Mouse (Mus musculus): ENCODE results near the gene Msn. TPM values are rescaled to one million over a fixed set of nuclear protein-coding genes. Genes with fewer than 3 reads are reported as not detected.

Msn gene
- 180 and 183 TPM in 2 replicates for polyA plus RNA-seq (2015; fragmentation: Nextera tagmentation; extraction: Ambion mirVana)

GRCm38 (mm10) chrX:96095509-96096499, at the start of gene Msn:
Msn (plus strand) TSS chrX:96096042.
- peak within 1 kb of the TSS; percentile 88 for H3K9ac ChIP-seq
- WGBS = 12% methylated on average over 37 of the region's 44 CpGs
- H3K4me1 ChIP-seq = peaks cover 19% of the 10 kb centered on the region
- H3K36me3 ChIP-seq = no peaks in the 10 kb centered on the region
- H3K27ac ChIP-seq (replicated peaks) = peak within 1 kb of the TSS; percentile 88
- peak; percentile 86 for ATAC-seq (ENCODE audit: extremely low read depth, insufficient number of reproducible peaks, low FRiP score, low TSS enrichment)
- H3K27me3 ChIP-seq (replicated peaks) = 0 out of 2 replicates have a peak, but pooled peaks cover 5% of the 10 kb centered on the region
- H3K4me2 ChIP-seq = peak within 1 kb of the TSS; percentile 68
- H3K9me3 ChIP-seq = no peaks in the 10 kb centered on the region
- peak within 1 kb of the TSS; percentile 75 for H3K4me3 ChIP-seq

- Histone ChIP-seq H3K9me3 (no peaks in the 10 kb centered on the region), H3K4me3 (no peak overlapping the region), H3K27ac (replicated peaks) (peak overlapping the region; percentile 28; the same call in 1 of the 2 replicates), H3K27me3 (replicated peaks) (no peaks in the 10 kb centered on the region), H3K9ac (no peak overlapping the region), H3K36me3 (no peaks in the 10 kb centered on the region), H3K4me2 (no peak overlapping the region), H3K4me1 (no peaks in the 10 kb centered on the region)
- WGBS = 17% methylated on average over 1 of the region's 1 CpGs
- no peak for ATAC-seq (ENCODE audit: extremely low read depth, insufficient number of reproducible peaks, low FRiP score, low TSS enrichment)
Observed at GRCm38 (mm10) chrX:96052798-96053197, 43.0 kb upstream of the Msn start.

- ATAC-seq (ENCODE audit: extremely low read depth, insufficient number of reproducible peaks, low FRiP score, low TSS enrichment) = no peak
- H3K4me3 ChIP-seq = no peak overlapping the region
- H3K27me3 ChIP-seq (replicated peaks) = no peaks in the 10 kb centered on the region
Observed at GRCm38 (mm10) chrX:96077747-96078146, 18.1 kb upstream of the Msn start.

GRCm38 (mm10) chrX:96086259-96086658, 9.6 kb upstream of the Msn start:
- no peak overlapping the region for H3K4me3 ChIP-seq
- no peaks in the 10 kb centered on the region for H3K4me1 ChIP-seq
- no peak overlapping the region for H3K9ac ChIP-seq
- H3K36me3 ChIP-seq = no peaks in the 10 kb centered on the region
- no peak overlapping the region for H3K4me2 ChIP-seq
- 40% methylated on average over 2 of the region's 2 CpGs for WGBS
- no peaks in the 10 kb centered on the region for H3K27me3 ChIP-seq (replicated peaks)
- no peak for ATAC-seq (ENCODE audit: extremely low read depth, insufficient number of reproducible peaks, low FRiP score, low TSS enrichment)
- H3K9me3 ChIP-seq = no peaks in the 10 kb centered on the region
- no peak overlapping the region for H3K27ac ChIP-seq (replicated peaks)

More at GRCm38 (mm10) chrX:96077747-96078146, 18.1 kb upstream of the Msn start:
- H3K27ac ChIP-seq (replicated peaks) = no peak overlapping the region
- no peaks in the 10 kb centered on the region for H3K9me3 ChIP-seq
- no peaks in the 10 kb centered on the region for H3K4me1 ChIP-seq
- H3K9ac ChIP-seq = no peak overlapping the region
- H3K36me3 ChIP-seq = no peaks in the 10 kb centered on the region
- no peak overlapping the region for H3K4me2 ChIP-seq

- Histone ChIP-seq H3K9ac (peak overlapping the region; percentile 88), H3K4me1 (peaks cover 19% of the 10 kb centered on the region), H3K27ac (replicated peaks) (peak overlapping the region; percentile 88), H3K4me2 (peak overlapping the region; percentile 68), H3K9me3 (no peaks in the 10 kb centered on the region), H3K36me3 (0 out of 2 replicates have a peak, but pooled peaks cover 2% of the 10 kb centered on the region), H3K27me3 (replicated peaks) (0 out of 2 replicates have a peak, but pooled peaks cover 5% of the 10 kb centered on the region), H3K4me3 (peak overlapping the region; percentile 75)
- 7% methylated on average over 15 of the region's 15 CpGs for WGBS
- ATAC-seq (ENCODE audit: extremely low read depth, insufficient number of reproducible peaks, low FRiP score, low TSS enrichment) = peak; percentile 44; the same call in 1 of the 2 replicates
Observed at GRCm38 (mm10) chrX:96096513-96097210, 820 bp downstream of the Msn start.

- Histone ChIP-seq H3K9me3 (no peaks in the 10 kb centered on the region), H3K27me3 (replicated peaks) (0 out of 2 replicates have a peak, but pooled peaks cover 5% of the 10 kb centered on the region), H3K4me2 (peak overlapping the region; percentile 68), H3K27ac (replicated peaks) (peak overlapping the region; percentile 88), H3K4me3 (peak overlapping the region; percentile 75), H3K4me1 (peaks cover 19% of the 10 kb centered on the region), H3K36me3 (0 out of 2 replicates have a peak, but pooled peaks cover 2% of the 10 kb centered on the region), H3K9ac (peak overlapping the region; percentile 88)
- WGBS = 31% methylated on average over 5 of the region's 5 CpGs
- ATAC-seq (ENCODE audit: extremely low read depth, insufficient number of reproducible peaks, low FRiP score, low TSS enrichment) = no peak
Observed at GRCm38 (mm10) chrX:96097491-96097970, 1.7 kb downstream of the Msn start.

- Histone ChIP-seq H3K4me2 (peak overlapping the region; percentile 56), H3K4me3 (peak overlapping the region; percentile 23), H3K27ac (replicated peaks) (peak overlapping the region; percentile 39; the same call in 1 of the 2 replicates), H3K27me3 (replicated peaks) (0 out of 2 replicates have a peak, but pooled peaks cover under 1% of the 10 kb centered on the region), H3K36me3 (0 out of 2 replicates have a peak, but pooled peaks cover 2% of the 10 kb centered on the region), H3K4me1 (peaks cover 19% of the 10 kb centered on the region), H3K9me3 (no peaks in the 10 kb centered on the region), H3K9ac (0 out of 2 replicates have a peak overlapping the region, but pooled peaks have one; percentile 10)
- ATAC-seq (ENCODE audit: extremely low read depth, insufficient number of reproducible peaks, low FRiP score, low TSS enrichment) = no peak
- 25% methylated on average over 2 of the region's 2 CpGs for WGBS
Observed at GRCm38 (mm10) chrX:96099003-96099402, 3.2 kb downstream of the Msn start.

- H3K9me3 ChIP-seq = no peaks in the 10 kb centered on the region
- ATAC-seq (ENCODE audit: extremely low read depth, insufficient number of reproducible peaks, low FRiP score, low TSS enrichment) = no peak
- H3K9ac ChIP-seq = no peak overlapping the region
- H3K4me3 ChIP-seq = no peak overlapping the region
- WGBS = 35% methylated on average over 3 of the region's 3 CpGs
- H3K4me2 ChIP-seq = 0 out of 2 replicates have a peak overlapping the region, but pooled peaks have one; percentile 16
- no peaks in the 10 kb centered on the region for H3K27me3 ChIP-seq (replicated peaks)
- peaks cover 19% of the 10 kb centered on the region for H3K4me1 ChIP-seq
- H3K27ac ChIP-seq (replicated peaks) = 0 out of 2 replicates have a peak overlapping the region, but pooled peaks have one; percentile 36
- H3K36me3 ChIP-seq = peaks cover 19% of the 10 kb centered on the region
Observed at GRCm38 (mm10) chrX:96107427-96108291, 11.8 kb downstream of the Msn start.

- peaks cover 37% of the 10 kb centered on the region for H3K36me3 ChIP-seq
- H3K9me3 ChIP-seq = no peaks in the 10 kb centered on the region
- H3K4me1 ChIP-seq = peaks cover 10% of the 10 kb centered on the region
- no peak overlapping the region for H3K4me3 ChIP-seq
- no peaks in the 10 kb centered on the region for H3K27me3 ChIP-seq (replicated peaks)
- no peak overlapping the region for H3K27ac ChIP-seq (replicated peaks)
- no peak for ATAC-seq (ENCODE audit: extremely low read depth, insufficient number of reproducible peaks, low FRiP score, low TSS enrichment)
- H3K9ac ChIP-seq = no peak overlapping the region
- no peak overlapping the region for H3K4me2 ChIP-seq
Observed at GRCm38 (mm10) chrX:96113106-96113634, 17.3 kb downstream of the Msn start.

GRCm38 (mm10) chrX:96115501-96115900, 19.7 kb downstream of the Msn start:
- H3K9ac ChIP-seq = no peak overlapping the region
- H3K4me2 ChIP-seq = no peak overlapping the region
- no peak overlapping the region for H3K27ac ChIP-seq (replicated peaks)
- H3K4me1 ChIP-seq = peaks cover 7% of the 10 kb centered on the region; the same call in 1 of the 2 replicates
- no peak overlapping the region for H3K4me3 ChIP-seq
- no peak for ATAC-seq (ENCODE audit: extremely low read depth, insufficient number of reproducible peaks, low FRiP score, low TSS enrichment)
- no peaks in the 10 kb centered on the region for H3K27me3 ChIP-seq (replicated peaks)
- H3K9me3 ChIP-seq = no peaks in the 10 kb centered on the region
- H3K36me3 ChIP-seq = peaks cover 28% of the 10 kb centered on the region
